Mouse (Mus musculus): ENCODE results near the gene Cdkl4.
A peak's percentile ranks its signal among the peaks of the same experiment; 100 is the strongest.
"Not testable (repeated sequence)": the region's sequence is repeated elsewhere in the genome, so short reads cannot be mapped to it uniquely, and the experiment has no call there.

Gene Cdkl4

GRCm38 (mm10) chr17:80562792-80563191 is 14.8 kb downstream of the Cdkl4 start:
- no peak for DNase-seq

- DNase-seq, result peak; percentile 73 to 80
Observed at GRCm38 (mm10) chr17:80560669-80561401, 16.8 kb downstream of the Cdkl4 start.

GRCm38 (mm10) chr17:80559745-80560144 is 17.9 kb downstream of the Cdkl4 start:
- no peak for DNase-seq

GRCm38 (mm10) chr17:80559050-80559449 is 18.6 kb downstream of the Cdkl4 start:
- DNase-seq, result peak in 1 of 2 experiments; percentile 16

- no peak for DNase-seq
Observed at GRCm38 (mm10) chr17:80558583-80558982, 19.0 kb downstream of the Cdkl4 start.

- no peak for DNase-seq
Observed at GRCm38 (mm10) chr17:80557461-80557860, 20.2 kb downstream of the Cdkl4 start.

- peak; percentile 79 to 86 for DNase-seq
Observed at GRCm38 (mm10) chr17:80553318-80554270, 24.0 kb downstream of the Cdkl4 start.

- DNase-seq, result no peak
Observed at GRCm38 (mm10) chr17:80552653-80553052, 25.0 kb downstream of the Cdkl4 start.

- no peak for DNase-seq
Observed at GRCm38 (mm10) chr17:80550981-80551380, 26.6 kb downstream of the Cdkl4 start.

- DNase-seq, result no peak
Observed at GRCm38 (mm10) chr17:80546846-80547245, 30.8 kb downstream of the Cdkl4 start.

- DNase-seq, result no peak
Observed at GRCm38 (mm10) chr17:80546227-80546626, 31.4 kb downstream of the Cdkl4 start.

GRCm38 (mm10) chr17:80543646-80544045 is 34.0 kb downstream of the Cdkl4 start:
- no peak for DNase-seq

- DNase-seq, result no peak
Observed at GRCm38 (mm10) chr17:80537136-80537535, 40.5 kb downstream of the Cdkl4 start.

GRCm38 (mm10) chr17:80535633-80536032 is 42.0 kb downstream of the Cdkl4 start:
- DNase-seq, result no peak

GRCm38 (mm10) chr17:80531351-80531750 is 46.3 kb downstream of the Cdkl4 start:
- not testable (repeated sequence) for DNase-seq

GRCm38 (mm10) chr17:80523231-80523630 is 54.4 kb downstream of the Cdkl4 start:
- DNase-seq, result no peak

- DNase-seq, result no peak
Observed at GRCm38 (mm10) chr17:80522229-80522556, 55.4 kb downstream of the Cdkl4 start.

- no peak for DNase-seq
Observed at GRCm38 (mm10) chr17:80521521-80522228, 55.9 kb downstream of the Cdkl4 start.

GRCm38 (mm10) chr17:80520537-80520936 is 57.1 kb downstream of the Cdkl4 start:
- no peak for DNase-seq

- no peak for DNase-seq
Observed at GRCm38 (mm10) chr17:80518811-80519210, 58.8 kb downstream of the Cdkl4 start.

- DNase-seq, result no peak
Observed at GRCm38 (mm10) chr17:80517244-80517643, 60.4 kb downstream of the Cdkl4 start.

- no peak for DNase-seq
Observed at GRCm38 (mm10) chr17:80515956-80516355, 61.7 kb downstream of the Cdkl4 start.

GRCm38 (mm10) chr17:80515513-80515912 is 62.1 kb downstream of the Cdkl4 start:
- no peak for DNase-seq

All from lung, adult 18-20 months (tissue).